Mouse (Mus musculus) urinary bladder, postnatal 10 days (tissue): ENCODE data around the gene Tas2r131.
"Not testable (repeated sequence)": the region's sequence is repeated elsewhere in the genome, so short reads cannot be mapped to it uniquely, and the experiment has no call there.

Source experiments
- DNase-seq: peaks from one replicate; pipeline ENCODE4 v3.0.0; 2022; ENCODE audit warnings: low spot score

The Tas2r131 gene

GRCm38 (mm10) chr6:132957819-132958218, at the start of gene Tas2r131:
Gene Tas2r131, minus strand, starts transcription at chr6:132957919.
- DNase-seq = no peak

GRCm38 (mm10) chr6:132980865-132981264, 23.1 kb upstream of the Tas2r131 start, which contains the start of gene Tas2r109:
Gene Tas2r109, minus strand, starts transcription at chr6:132980965.
- DNase-seq = no peak

GRCm38 (mm10) chr6:132950802-132951201, 6.9 kb downstream of the Tas2r131 start, which contains the start of gene Tas2r129:
Gene Tas2r129, plus strand, starts transcription at chr6:132951102.
- no peak for DNase-seq

GRCm38 (mm10) chr6:132941376-132941775, 16.3 kb downstream of the Tas2r131 start:
- not testable (repeated sequence) for DNase-seq

- DNase-seq = no peak
Observed at GRCm38 (mm10) chr6:132909351-132909750, 48.4 kb downstream of the Tas2r131 start, which contains the start of gene Tas2r125. Gene Tas2r125, plus strand, starts transcription at chr6:132909651.
